Mouse (Mus musculus) retina, embryonic 14.5 days (tissue): ENCODE results near the gene Luzp1.
A peak's percentile ranks its signal among the peaks of the same experiment; 100 is the strongest.

Source experiments
- DNase-seq: peaks from one replicate; pipeline ENCODE4 v3.0.0-alpha.2; 2015; ENCODE audit warnings: low spot score

Luzp1 gene

GRCm38 (mm10) chr4:136548381-136548801 is 78.8 kb downstream of the Luzp1 start:
- DNase-seq = no peak

GRCm38 (mm10) chr4:136553108-136553507 is 83.5 kb downstream of the Luzp1 start:
- DNase-seq = no peak

GRCm38 (mm10) chr4:136557638-136558037 is 88.1 kb downstream of the Luzp1 start:
- no peak for DNase-seq

- no peak for DNase-seq
These were observed 90.1 kb downstream of the Luzp1 start for GRCm38 (mm10) chr4:136559690-136560089.

- DNase-seq = no peak
These were observed 90.9 kb downstream of the Luzp1 start for GRCm38 (mm10) chr4:136560270-136560991.

- no peak for DNase-seq
These were observed 93.2 kb downstream of the Luzp1 start for GRCm38 (mm10) chr4:136562755-136563154.

- no peak for DNase-seq
These were observed 99.1 kb downstream of the Luzp1 start for GRCm38 (mm10) chr4:136568629-136569028.

- DNase-seq = no peak
These were observed 100.4 kb downstream of the Luzp1 start for GRCm38 (mm10) chr4:136569998-136570397.

- no peak for DNase-seq
These were observed 112.3 kb downstream of the Luzp1 start for GRCm38 (mm10) chr4:136581885-136582284.

GRCm38 (mm10) chr4:136587221-136587827 is 117.8 kb downstream of the Luzp1 start:
- DNase-seq = no peak

GRCm38 (mm10) chr4:136588003-136588402 is 118.4 kb downstream of the Luzp1 start:
- DNase-seq = no peak

GRCm38 (mm10) chr4:136592111-136592510 is 122.5 kb downstream of the Luzp1 start:
- DNase-seq = no peak

- DNase-seq = no peak
These were observed 124.4 kb downstream of the Luzp1 start for GRCm38 (mm10) chr4:136594006-136594405.

GRCm38 (mm10) chr4:136595221-136595620 is 125.7 kb downstream of the Luzp1 start:
- no peak for DNase-seq

- no peak for DNase-seq
These were observed 128.8 kb downstream of the Luzp1 start for GRCm38 (mm10) chr4:136598268-136598876.

- DNase-seq = no peak
These were observed 130.3 kb downstream of the Luzp1 start for GRCm38 (mm10) chr4:136599869-136600268.

GRCm38 (mm10) chr4:136600536-136600935 is 131.0 kb downstream of the Luzp1 start:
- no peak for DNase-seq

- peak; percentile 54 for DNase-seq
These were observed 131.9 kb downstream of the Luzp1 start for GRCm38 (mm10) chr4:136601476-136601875.

GRCm38 (mm10) chr4:136602018-136602554 is 132.5 kb downstream of the Luzp1 start:
- peak; percentile 58 for DNase-seq

- peak; percentile 96 for DNase-seq
These were observed 133.0 kb downstream of the Luzp1 start, which contains the start of gene Kdm1a for GRCm38 (mm10) chr4:136602568-136602967. TSS of gene Kdm1a (minus strand) at chr4:136602723.
